Mouse (Mus musculus): ENCODE measurements around the gene Ankrd36. TPM values are rescaled to one million over a fixed set of nuclear protein-coding genes. Genes with fewer than 3 reads are reported as not detected.
"Not testable (repeated sequence)": the region's sequence is repeated elsewhere in the genome, so short reads cannot be mapped to it uniquely, and the experiment has no call there.

Ankrd36 gene
- polyA plus RNA-seq, 1 experiment from 2014 or later: not detected

DNA sequence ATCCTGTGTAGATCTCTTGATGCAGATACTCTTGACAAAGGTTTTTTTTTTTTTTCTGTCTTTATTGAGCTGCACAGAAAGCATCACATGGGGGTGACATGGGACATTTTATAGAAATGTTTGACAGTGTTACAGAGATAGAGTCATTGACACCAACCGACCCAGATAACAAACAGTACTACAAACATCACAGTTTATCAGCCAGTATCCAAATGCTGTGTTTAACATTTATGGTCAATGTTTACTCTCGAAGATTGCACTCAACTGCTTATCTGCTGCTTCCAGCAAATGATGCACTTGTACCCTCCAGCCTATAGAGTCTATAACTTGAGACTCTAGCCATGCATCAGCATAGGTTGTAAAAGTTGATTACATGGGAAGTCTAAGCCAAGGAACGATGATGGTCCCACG is 25.9 kb downstream of the Ankrd36 start:
- no peak for ATAC-seq (ENCODE audit: low FRiP score, low TSS enrichment)

DNA sequence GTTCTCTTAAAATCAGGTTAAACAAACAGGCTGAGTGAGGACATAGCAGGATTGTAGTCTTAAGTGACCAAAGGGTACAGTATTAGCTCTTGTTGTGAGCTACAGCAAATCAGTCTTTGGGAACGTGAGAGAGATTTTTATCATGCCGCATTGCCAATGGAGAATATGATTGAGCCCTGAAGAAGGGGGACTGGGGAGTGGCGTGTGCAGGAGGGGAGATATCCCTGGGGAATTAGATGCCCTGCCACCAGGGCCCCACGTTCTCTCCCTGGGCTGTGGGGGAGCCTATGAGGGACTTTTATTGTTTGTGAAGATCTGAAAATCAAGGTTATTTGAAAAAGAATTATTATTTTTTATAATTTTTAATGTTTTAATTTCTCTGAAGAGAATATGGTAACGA is 26.3 kb downstream of the Ankrd36 start:
- no peak for TF ChIP-seq EP300 (optimal IDR thresholded peaks at IDR 0.05)
- no peak for TF ChIP-seq CTCF (IDR thresholded peaks at IDR 0.05; ENCODE audit: low read depth)
- Histone ChIP-seq H3K9me3 (ENCODE audit: control insufficient read depth, low read length) (no peaks in the 10 kb centered on the region), H3K4me1 (replicated peaks; ENCODE audit: control insufficient read depth, insufficient read depth) (no peaks in the 10 kb centered on the region), H3K9ac (ENCODE audit: low read length) (no peak overlapping the region), H3K4me3 (ENCODE audit: low read depth, low read length) (no peak overlapping the region), H3K27me3 (ENCODE audit: control insufficient read depth, insufficient read depth, low read length) (no peaks in the 10 kb centered on the region), H3K36me3 (ENCODE audit: control insufficient read depth, insufficient read depth, low read length) (no peaks in the 10 kb centered on the region), H3K27ac (replicated peaks) (no peak overlapping the region), H3K4me2 (replicated peaks; ENCODE audit: low read depth) (no peak overlapping the region)
- 84% methylated on average over 5 of the region's 5 CpGs for WGBS
- no peak for ATAC-seq (ENCODE audit: low FRiP score, low TSS enrichment)
- DNase-seq (ENCODE audit: low spot score): no peak

More for the DNA sequence above, 25.9 kb downstream of the Ankrd36 start:
- TF ChIP-seq EP300 (optimal IDR thresholded peaks at IDR 0.05): no peak
- TF ChIP-seq CTCF (IDR thresholded peaks at IDR 0.05; ENCODE audit: low read depth): no peak
- Histone ChIP-seq H3K9ac (ENCODE audit: low read length) (no peak overlapping the region), H3K27ac (replicated peaks) (no peak overlapping the region), H3K9me3 (ENCODE audit: control insufficient read depth, low read length) (no peaks in the 10 kb centered on the region), H3K36me3 (ENCODE audit: control insufficient read depth, insufficient read depth, low read length) (no peaks in the 10 kb centered on the region), H3K4me3 (ENCODE audit: low read depth, low read length) (no peak overlapping the region), H3K4me2 (replicated peaks; ENCODE audit: low read depth) (no peak overlapping the region), H3K27me3 (ENCODE audit: control insufficient read depth, insufficient read depth, low read length) (no peaks in the 10 kb centered on the region), H3K4me1 (replicated peaks; ENCODE audit: control insufficient read depth, insufficient read depth) (no peaks in the 10 kb centered on the region)
- 60% methylated on average over 4 of the region's 4 CpGs for WGBS
- no peak for DNase-seq (ENCODE audit: low spot score)

DNA sequence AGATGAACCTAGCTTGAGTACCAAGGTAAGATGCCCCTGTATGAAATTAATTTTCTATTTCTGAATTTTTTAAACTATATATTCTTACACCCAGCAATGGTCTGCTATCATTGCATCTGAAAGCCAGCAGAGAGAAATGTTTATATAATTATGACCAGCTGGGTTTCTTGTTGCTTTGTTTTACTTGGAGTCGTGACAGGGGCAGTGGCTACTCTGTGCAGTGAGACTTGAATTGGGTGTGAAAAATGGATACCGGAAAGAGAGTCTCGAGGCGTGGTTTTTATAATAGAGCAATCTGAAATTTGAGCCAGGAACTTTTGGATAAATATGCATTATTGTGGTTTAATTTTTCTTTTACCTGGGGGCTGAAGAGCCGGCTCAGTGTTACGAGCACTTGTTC is 27.3 kb downstream of the Ankrd36 start:
- H3K4me1 ChIP-seq (replicated peaks; ENCODE audit: control insufficient read depth, insufficient read depth): no peaks in the 10 kb centered on the region
- no peaks in the 10 kb centered on the region for H3K27me3 ChIP-seq (ENCODE audit: control insufficient read depth, insufficient read depth, low read length)
- TF ChIP-seq CTCF (IDR thresholded peaks at IDR 0.05; ENCODE audit: low read depth) (no peak), EP300 (optimal IDR thresholded peaks at IDR 0.05) (no peak)
- DNase-seq (ENCODE audit: low spot score): no peak
- 49% methylated on average over 6 of the region's 6 CpGs for WGBS
- ATAC-seq (ENCODE audit: low FRiP score, low TSS enrichment): no peak
- no peak overlapping the region for H3K4me3 ChIP-seq (ENCODE audit: low read depth, low read length)
- H3K36me3 ChIP-seq (ENCODE audit: control insufficient read depth, insufficient read depth, low read length): no peaks in the 10 kb centered on the region
- H3K9me3 ChIP-seq (ENCODE audit: control insufficient read depth, low read length): no peaks in the 10 kb centered on the region
- H3K27ac ChIP-seq (replicated peaks): no peak overlapping the region
- no peak overlapping the region for H3K9ac ChIP-seq (ENCODE audit: low read length)
- no peak overlapping the region for H3K4me2 ChIP-seq (replicated peaks; ENCODE audit: low read depth)

DNA sequence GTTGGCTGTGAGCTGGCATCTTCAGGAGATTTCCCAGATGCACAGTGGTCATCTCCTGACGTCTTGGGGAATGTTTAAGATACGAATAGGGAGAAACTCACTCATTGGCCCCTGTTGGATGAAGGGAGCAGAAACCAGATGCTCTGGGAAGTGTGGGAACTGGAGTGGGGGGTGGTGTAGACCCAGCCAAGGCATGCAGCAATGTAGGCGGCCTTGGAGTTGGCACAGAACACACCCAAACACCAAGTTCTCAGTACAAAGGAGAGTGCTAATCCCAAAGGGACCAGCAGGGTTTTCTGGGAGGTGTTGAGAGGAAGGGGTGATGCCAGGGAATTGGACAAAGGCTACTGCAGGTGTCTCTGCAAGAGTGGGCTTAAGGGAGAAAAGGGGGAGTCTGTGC is 35.9 kb downstream of the Ankrd36 start:
- TF ChIP-seq EP300 (optimal IDR thresholded peaks at IDR 0.05) (no peak), CTCF (IDR thresholded peaks at IDR 0.05; ENCODE audit: low read depth) (no peak)
- H3K27ac ChIP-seq (replicated peaks): no peak overlapping the region
- DNase-seq (ENCODE audit: low spot score) (no peak), ATAC-seq (ENCODE audit: low FRiP score, low TSS enrichment) (no peak)
- no peaks in the 10 kb centered on the region for H3K9me3 ChIP-seq (ENCODE audit: control insufficient read depth, low read length)
- no peaks in the 10 kb centered on the region for H3K4me1 ChIP-seq (replicated peaks; ENCODE audit: control insufficient read depth, insufficient read depth)
- 68% methylated on average over 3 of the region's 3 CpGs for WGBS
- H3K9ac ChIP-seq (ENCODE audit: low read length): no peak overlapping the region
- H3K4me3 ChIP-seq (ENCODE audit: low read depth, low read length): no peak overlapping the region
- no peaks in the 10 kb centered on the region for H3K27me3 ChIP-seq (ENCODE audit: control insufficient read depth, insufficient read depth, low read length)
- H3K36me3 ChIP-seq (ENCODE audit: control insufficient read depth, insufficient read depth, low read length): no peaks in the 10 kb centered on the region
- H3K4me2 ChIP-seq (replicated peaks; ENCODE audit: low read depth): no peak overlapping the region

DNA sequence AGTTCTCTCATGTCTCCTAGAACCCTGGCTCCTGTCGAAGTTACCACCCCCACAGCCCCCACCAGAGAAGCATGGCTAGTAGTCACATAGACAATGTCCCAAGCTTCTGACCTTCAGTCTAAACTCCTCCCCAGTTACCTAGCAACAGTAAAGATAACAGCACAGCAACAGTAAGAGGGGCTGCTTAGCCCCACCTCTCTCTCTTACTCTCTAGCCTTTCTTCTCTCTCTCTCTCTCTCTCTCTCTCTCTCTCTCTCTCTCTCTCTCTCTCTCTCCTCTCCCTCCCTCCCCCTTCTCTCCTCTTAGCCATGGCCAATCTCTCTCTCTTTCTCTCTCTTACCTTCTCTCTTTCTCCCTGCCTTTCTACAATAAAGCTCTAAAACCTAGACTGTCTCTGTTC is 42.4 kb downstream of the Ankrd36 start:
- not testable (repeated sequence) for H3K9ac ChIP-seq (ENCODE audit: low read length); H3K4me2 ChIP-seq (replicated peaks; ENCODE audit: low read depth); H3K4me1 ChIP-seq (replicated peaks; ENCODE audit: control insufficient read depth, insufficient read depth); H3K27me3 ChIP-seq (ENCODE audit: control insufficient read depth, insufficient read depth, low read length); DNase-seq (ENCODE audit: low spot score); H3K4me3 ChIP-seq (ENCODE audit: low read depth, low read length); H3K9me3 ChIP-seq (ENCODE audit: control insufficient read depth, low read length); ATAC-seq (ENCODE audit: low FRiP score, low TSS enrichment); H3K27ac ChIP-seq (replicated peaks); H3K36me3 ChIP-seq (ENCODE audit: control insufficient read depth, insufficient read depth, low read length)
- 55% methylated on average over 1 of the region's 1 CpGs for WGBS

DNA sequence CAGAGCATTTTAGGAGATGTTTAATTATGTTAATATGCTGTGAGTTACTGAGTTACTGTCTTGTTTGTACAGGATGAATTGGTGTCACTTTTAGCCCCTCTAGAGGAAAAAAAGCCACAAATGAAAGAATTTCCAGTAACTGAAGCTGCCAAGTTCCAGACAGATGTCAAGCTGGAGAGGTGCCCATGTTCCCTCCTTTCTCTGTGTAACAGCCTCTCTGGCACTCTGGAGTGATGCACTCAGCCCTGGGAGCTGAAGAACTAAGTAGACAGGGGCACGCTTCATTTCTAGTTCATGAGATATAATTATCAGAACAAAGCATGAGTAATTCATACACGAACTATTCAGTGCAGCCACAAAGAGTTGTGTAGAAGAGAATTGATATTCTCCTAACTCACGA is 45.0 kb downstream of the Ankrd36 start:
- TF ChIP-seq EP300 (optimal IDR thresholded peaks at IDR 0.05) (no peak), CTCF (IDR thresholded peaks at IDR 0.05; ENCODE audit: low read depth) (no peak)
- H3K9me3 ChIP-seq (ENCODE audit: control insufficient read depth, low read length): no peaks in the 10 kb centered on the region
- H3K4me2 ChIP-seq (replicated peaks; ENCODE audit: low read depth): no peak overlapping the region
- H3K27ac ChIP-seq (replicated peaks): no peak overlapping the region
- H3K9ac ChIP-seq (ENCODE audit: low read length): no peak overlapping the region
- DNase-seq (ENCODE audit: low spot score) (no peak), ATAC-seq (ENCODE audit: low FRiP score, low TSS enrichment) (no peak)
- 39% methylated on average over 3 of the region's 3 CpGs for WGBS
- no peaks in the 10 kb centered on the region for H3K4me1 ChIP-seq (replicated peaks; ENCODE audit: control insufficient read depth, insufficient read depth)
- H3K4me3 ChIP-seq (ENCODE audit: low read depth, low read length): no peak overlapping the region
- H3K36me3 ChIP-seq (ENCODE audit: control insufficient read depth, insufficient read depth, low read length): no peaks in the 10 kb centered on the region
- H3K27me3 ChIP-seq (ENCODE audit: control insufficient read depth, insufficient read depth, low read length): no peaks in the 10 kb centered on the region

Measured in stomach, postnatal 0 days (tissue).